Mouse (Mus musculus) retina, postnatal 1 day (tissue): ENCODE measurements around the gene Phip.

Experiments
- DNase-seq: peaks from one replicate; pipeline ENCODE4 v3.0.0-alpha.2; 2012

Gene Phip

GRCm38 (mm10) chr9:82975342-82976215 is at the start of gene Phip:
Gene Phip, minus strand, starts transcription at chr9:82975516.
- DNase-seq = peak; percentile 98

GRCm38 (mm10) chr9:83023724-83024123 is 48.4 kb upstream of the Phip start:
- DNase-seq = no peak

GRCm38 (mm10) chr9:83014516-83014915 is 39.2 kb upstream of the Phip start:
- DNase-seq = peak; percentile 53

- DNase-seq = no peak
Observed at GRCm38 (mm10) chr9:83008306-83008705, 33.0 kb upstream of the Phip start.

GRCm38 (mm10) chr9:83001342-83001741 is 26.0 kb upstream of the Phip start:
- no peak for DNase-seq

- peak; percentile 47 for DNase-seq
Observed at GRCm38 (mm10) chr9:82997765-82998500, 22.6 kb upstream of the Phip start.

- peak; percentile 44 for DNase-seq
Observed at GRCm38 (mm10) chr9:82976936-82977335, 1.6 kb upstream of the Phip start.

GRCm38 (mm10) chr9:82976219-82976618 is 903 bp upstream of the Phip start:
- no peak for DNase-seq

- no peak for DNase-seq
Observed at GRCm38 (mm10) chr9:82974962-82975341, 364 bp downstream of the Phip start.

- peak; percentile 92 for DNase-seq
Observed at GRCm38 (mm10) chr9:82974187-82974861, 992 bp downstream of the Phip start.

- DNase-seq = no peak
Observed at GRCm38 (mm10) chr9:82973321-82973892, 1.9 kb downstream of the Phip start.

GRCm38 (mm10) chr9:82971433-82971832 is 3.9 kb downstream of the Phip start:
- DNase-seq = no peak

- DNase-seq = peak; percentile 29
Observed at GRCm38 (mm10) chr9:82967076-82967621, 8.2 kb downstream of the Phip start.

GRCm38 (mm10) chr9:82963981-82964380 is 11.3 kb downstream of the Phip start:
- no peak for DNase-seq

- DNase-seq = no peak
Observed at GRCm38 (mm10) chr9:82961352-82961751, 14.0 kb downstream of the Phip start.

GRCm38 (mm10) chr9:82955267-82955666 is 20.0 kb downstream of the Phip start:
- no peak for DNase-seq

- DNase-seq = no peak
Observed at GRCm38 (mm10) chr9:82952330-82952729, 23.0 kb downstream of the Phip start.

GRCm38 (mm10) chr9:82951435-82952004 is 23.8 kb downstream of the Phip start:
- no peak for DNase-seq

GRCm38 (mm10) chr9:82907246-82907645 is 68.1 kb downstream of the Phip start:
- no peak for DNase-seq

- no peak for DNase-seq
Observed at GRCm38 (mm10) chr9:82888645-82889044, 86.7 kb downstream of the Phip start.

- peak; percentile 37 for DNase-seq
Observed at GRCm38 (mm10) chr9:82884177-82884576, 91.1 kb downstream of the Phip start.

GRCm38 (mm10) chr9:82877078-82877477 is 98.2 kb downstream of the Phip start:
- DNase-seq = no peak
